Mouse (Mus musculus) 3T3-L1 (cell line): Measurements from ENCODE around the gene Gal3st2c.
"Not testable (repeated sequence)": the region's sequence is repeated elsewhere in the genome, so short reads cannot be mapped to it uniquely, and the experiment has no call there.

ENCODE experiments used
- DNase-seq: peaks from one replicate; pipeline ENCODE4 v3.0.0-alpha.2; 2015; ENCODE audit warnings: low read depth, low spot score

Gene Gal3st2c

GRCm38 (mm10) chr1:93990209-93990608, at the start of gene Gal3st2c:
Gene Gal3st2c (plus strand): TSS chr1:93990509.
- not testable (repeated sequence) for DNase-seq

- DNase-seq = not testable (repeated sequence)
These were observed 41.2 kb upstream of the Gal3st2c start for GRCm38 (mm10) chr1:93949087-93949486.

- DNase-seq = not testable (repeated sequence)
These were observed 23.8 kb upstream of the Gal3st2c start for GRCm38 (mm10) chr1:93966489-93966888.

- not testable (repeated sequence) for DNase-seq
These were observed 19.9 kb upstream of the Gal3st2c start for GRCm38 (mm10) chr1:93970380-93970779.

- not testable (repeated sequence) for DNase-seq
These were observed 19.5 kb upstream of the Gal3st2c start for GRCm38 (mm10) chr1:93970797-93971196.

- DNase-seq = not testable (repeated sequence)
These were observed 14.5 kb upstream of the Gal3st2c start for GRCm38 (mm10) chr1:93975764-93976163.

- DNase-seq = not testable (repeated sequence)
These were observed 12.0 kb upstream of the Gal3st2c start for GRCm38 (mm10) chr1:93978287-93978686.

- not testable (repeated sequence) for DNase-seq
These were observed 9.4 kb upstream of the Gal3st2c start for GRCm38 (mm10) chr1:93980932-93981331.

GRCm38 (mm10) chr1:93986167-93986566, 4.1 kb upstream of the Gal3st2c start:
- DNase-seq = no peak

GRCm38 (mm10) chr1:93988786-93989185, 1.5 kb upstream of the Gal3st2c start:
- no peak for DNase-seq

- DNase-seq = not testable (repeated sequence)
These were observed 759 bp downstream of the Gal3st2c start for GRCm38 (mm10) chr1:93991068-93991467.

GRCm38 (mm10) chr1:93991491-93991890, 1.2 kb downstream of the Gal3st2c start:
- DNase-seq = not testable (repeated sequence)

GRCm38 (mm10) chr1:94001023-94001422, 10.7 kb downstream of the Gal3st2c start:
- DNase-seq = no peak

- DNase-seq = not testable (repeated sequence)
These were observed 15.7 kb downstream of the Gal3st2c start for GRCm38 (mm10) chr1:94005954-94006506.

- DNase-seq = not testable (repeated sequence)
These were observed 18.5 kb downstream of the Gal3st2c start for GRCm38 (mm10) chr1:94008826-94009225.

GRCm38 (mm10) chr1:94011643-94012042, 21.3 kb downstream of the Gal3st2c start:
- peak; percentile 43 for DNase-seq

- DNase-seq = no peak
These were observed 29.8 kb downstream of the Gal3st2c start, which contains the start of gene Neu4 for GRCm38 (mm10) chr1:94020151-94020550. Gene Neu4 (plus strand): TSS chr1:94020451.

GRCm38 (mm10) chr1:94027506-94028108, 37.3 kb downstream of the Gal3st2c start:
- DNase-seq = no peak

- no peak for DNase-seq
These were observed 38.4 kb downstream of the Gal3st2c start for GRCm38 (mm10) chr1:94028741-94029140.

GRCm38 (mm10) chr1:94033075-94033602, 42.8 kb downstream of the Gal3st2c start:
- DNase-seq = no peak

GRCm38 (mm10) chr1:94034984-94035743, 44.9 kb downstream of the Gal3st2c start:
- peak; percentile 80 for DNase-seq

- DNase-seq = no peak
These were observed 50.1 kb downstream of the Gal3st2c start for GRCm38 (mm10) chr1:94040391-94040790.
